Mouse (Mus musculus) left cerebral cortex, adult 9 months (tissue): ENCODE measurements around the gene Cnga1.

Source experiments
- DNase-seq, 2 experiments: peaks; one replicate each; pipeline ENCODE4 v3.0.0; 2022; ENCODE audit warnings: low spot score in 2 of 2

Cnga1 gene

GRCm38 (mm10) chr5:72644175-72644574 lies at the start of gene Cnga1:
Cnga1 (minus strand) TSS chr5:72644275.
- no peak for DNase-seq

DNA sequence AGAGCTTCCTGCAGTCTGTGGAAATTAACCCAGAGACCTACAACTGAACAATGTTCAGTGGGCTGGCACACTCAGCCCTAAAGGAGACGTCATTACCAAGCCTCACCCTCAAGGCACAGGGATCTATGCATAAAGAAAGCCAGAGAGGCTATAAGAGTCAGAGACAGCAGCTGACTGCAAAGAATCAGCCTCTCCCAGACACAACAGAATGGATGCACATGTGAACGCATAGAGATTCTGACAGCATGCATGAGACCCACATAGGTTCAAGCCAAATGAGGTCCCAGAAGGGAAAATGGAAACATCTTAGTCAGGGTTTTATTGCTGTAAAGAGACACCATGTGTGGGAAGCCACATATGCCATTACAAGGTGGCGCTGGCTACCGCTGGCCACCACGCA lies 46.4 kb upstream of the Cnga1 start:
- no peak for DNase-seq

- DNase-seq, result no peak
These were observed 45.5 kb upstream of the Cnga1 start for GRCm38 (mm10) chr5:72689556-72689955.

DNA sequence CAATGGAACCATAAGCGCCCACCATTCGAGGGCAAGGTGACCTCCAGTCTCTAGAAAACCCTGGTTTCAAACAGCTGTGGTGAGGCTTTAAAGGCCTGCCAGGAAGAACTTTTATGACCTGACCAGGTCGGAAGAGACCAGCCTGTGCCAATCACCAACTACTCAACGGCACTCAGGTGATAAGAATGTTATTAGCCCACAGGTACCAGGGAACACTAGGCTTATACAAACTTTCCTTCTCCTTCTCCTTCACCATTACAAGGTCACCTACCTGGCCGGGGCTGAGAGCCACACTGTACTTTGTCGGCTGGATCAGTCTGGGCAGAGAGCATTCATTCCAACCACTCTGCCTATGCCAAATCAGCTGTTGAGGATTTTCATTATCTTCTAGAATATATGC lies 37.4 kb upstream of the Cnga1 start:
- DNase-seq, result no peak

GRCm38 (mm10) chr5:72674994-72675542 lies 31.0 kb upstream of the Cnga1 start:
- no peak for DNase-seq

GRCm38 (mm10) chr5:72671017-72671699 lies 27.1 kb upstream of the Cnga1 start:
- no peak for DNase-seq

DNA sequence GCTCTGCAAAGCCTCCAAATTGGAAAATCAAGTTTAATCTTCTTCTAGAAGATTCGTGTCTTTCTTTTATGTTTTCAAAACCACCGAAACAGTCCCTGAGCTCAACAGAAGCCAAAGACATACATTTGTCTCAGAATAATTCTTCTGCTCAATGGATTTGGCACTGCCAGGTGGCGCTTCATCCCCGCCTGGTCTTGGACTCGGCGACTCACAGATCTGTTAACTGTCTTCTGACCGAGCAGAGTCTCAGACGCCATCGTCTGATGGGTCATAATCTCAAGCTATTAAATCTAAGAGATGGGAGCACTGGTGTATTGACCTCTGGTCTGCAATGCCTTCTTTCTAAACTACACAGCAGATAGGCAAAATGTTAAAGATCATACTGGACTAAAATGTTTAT lies 24.3 kb upstream of the Cnga1 start:
- no peak for DNase-seq

DNA sequence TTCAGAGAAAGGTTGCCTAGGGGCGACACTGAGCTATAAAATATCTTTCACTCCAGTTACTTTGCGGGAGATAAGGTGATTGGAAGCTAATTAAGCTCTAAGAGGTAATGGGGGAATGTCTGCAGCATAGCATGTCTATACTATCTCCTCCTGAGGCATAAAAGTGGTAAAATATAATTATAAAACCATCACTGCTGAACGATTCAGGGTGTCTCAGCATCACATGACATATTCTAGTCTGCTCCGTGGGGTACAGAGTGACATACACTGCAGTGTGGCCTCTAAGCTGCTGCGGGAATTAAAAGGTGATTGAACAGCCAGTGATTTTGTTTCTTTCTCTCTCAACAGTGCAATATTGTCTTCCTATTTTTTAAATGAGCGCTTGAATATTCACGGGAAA lies 22.4 kb upstream of the Cnga1 start:
- no peak for DNase-seq

- peak in 1 of 2 experiments; percentile 52 for DNase-seq
These were observed 21.2 kb upstream of the Cnga1 start for GRCm38 (mm10) chr5:72665281-72665680.

GRCm38 (mm10) chr5:72664854-72665253 lies 20.8 kb upstream of the Cnga1 start:
- DNase-seq, result no peak

DNA sequence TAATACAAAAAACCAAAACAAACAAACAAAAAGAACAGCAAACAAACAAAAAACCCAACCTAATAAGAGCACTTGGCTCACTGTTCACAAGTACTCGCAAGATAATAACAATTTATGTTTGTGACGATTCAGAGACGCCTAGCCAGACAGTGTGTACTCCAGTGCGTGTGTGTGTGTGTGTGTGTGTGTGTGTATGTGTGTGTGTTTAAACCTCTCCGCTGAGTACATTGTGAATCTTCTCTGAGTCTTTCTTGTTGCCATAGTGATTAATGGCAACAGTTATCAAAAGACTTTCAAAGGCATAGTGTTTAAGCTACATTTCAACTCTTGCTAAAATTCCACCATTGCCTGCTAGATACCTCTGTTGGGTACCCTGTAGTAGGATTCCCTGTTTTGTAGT lies 20.1 kb upstream of the Cnga1 start:
- no peak for DNase-seq

DNA sequence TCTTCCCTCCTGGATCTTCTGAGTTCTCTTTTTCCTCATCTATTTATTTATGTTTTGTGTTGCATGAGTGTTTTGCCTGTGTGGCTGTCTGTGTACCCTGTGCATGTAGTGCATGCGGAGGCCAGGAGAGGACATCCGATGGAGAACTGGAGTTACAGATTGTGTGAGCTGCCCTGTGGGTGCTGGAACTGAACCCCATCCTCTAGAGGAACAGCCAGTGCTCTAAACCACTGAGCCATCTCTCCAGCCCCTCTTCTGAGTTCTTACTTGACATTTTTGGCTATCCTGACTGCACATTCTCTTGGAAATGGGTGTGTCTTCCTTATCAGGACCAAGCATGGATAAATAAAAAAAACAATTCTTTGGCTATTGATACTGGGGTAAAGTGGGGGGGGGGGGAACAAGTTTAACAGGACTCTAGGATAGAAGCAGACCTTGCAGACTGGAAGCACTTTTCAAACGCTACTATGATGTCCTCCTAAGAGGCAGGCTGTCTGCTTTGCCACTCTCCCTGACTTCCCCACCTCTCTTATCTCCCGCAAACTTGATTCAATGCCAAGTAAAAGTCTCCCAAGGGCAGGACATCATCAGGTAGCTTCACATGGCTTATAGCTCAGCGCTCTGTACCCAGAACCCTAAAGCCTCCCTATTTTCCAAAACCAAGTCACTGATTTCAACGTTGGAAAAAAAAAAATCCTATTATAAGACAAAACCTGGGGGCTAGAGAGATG lies 17.1 kb upstream of the Cnga1 start:
- DNase-seq, result no peak

- DNase-seq, result no peak
These were observed 14.3 kb upstream of the Cnga1 start for GRCm38 (mm10) chr5:72658375-72658774.

DNA sequence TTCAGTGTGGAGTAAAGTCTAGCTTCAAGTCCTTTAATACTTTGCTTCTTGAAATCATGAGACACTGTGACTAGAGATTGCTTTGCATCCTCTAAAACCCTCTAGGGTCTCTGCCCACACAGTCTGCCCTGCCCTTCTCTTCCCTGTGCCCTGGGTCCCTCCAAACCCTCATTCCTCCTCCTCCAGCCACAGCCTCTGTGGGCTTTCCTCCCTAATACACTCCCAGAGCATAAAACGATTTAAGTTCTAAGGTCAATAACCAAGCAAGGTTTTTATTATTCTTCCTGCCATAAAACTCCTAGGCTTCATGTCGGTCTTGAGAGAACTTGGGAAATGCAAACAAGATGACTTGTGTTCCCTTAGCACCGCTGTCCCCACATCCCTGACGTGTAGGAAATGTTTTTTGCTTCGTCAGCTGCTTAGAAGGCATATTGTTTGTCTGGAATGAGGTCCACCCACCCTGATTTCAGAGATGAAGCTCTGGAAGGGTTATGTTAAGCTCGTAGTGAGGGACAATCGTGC lies 12.3 kb upstream of the Cnga1 start:
- DNase-seq, result no peak

DNA sequence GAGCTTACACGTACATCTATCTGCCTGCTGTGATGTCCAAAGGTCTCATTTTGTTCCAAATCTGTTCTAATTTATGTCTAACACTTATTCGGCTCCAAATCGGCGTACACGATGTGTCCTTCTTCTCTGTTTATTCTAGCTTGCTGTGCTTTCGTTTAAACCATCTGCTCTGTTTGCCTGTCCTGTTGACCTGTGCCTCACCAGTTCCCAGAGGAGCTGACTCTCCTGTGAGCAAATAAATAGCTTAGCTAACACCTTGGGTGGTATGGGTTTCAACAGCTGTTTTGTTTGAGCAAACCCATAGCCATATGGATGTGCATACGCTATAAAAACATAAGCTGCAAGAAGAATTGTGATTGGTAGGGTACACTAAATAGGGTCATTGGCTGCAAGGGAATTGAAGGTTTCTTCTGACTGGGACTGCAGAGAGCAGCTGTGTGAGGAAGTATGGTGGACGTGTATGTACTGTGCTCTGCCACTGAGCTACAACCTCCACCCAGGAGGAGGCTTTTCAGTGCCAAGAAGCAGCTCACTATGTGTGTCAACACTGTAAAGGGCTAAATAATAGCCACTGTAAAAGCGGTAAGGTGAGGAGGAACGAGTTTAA lies 9.1 kb upstream of the Cnga1 start:
- DNase-seq, result no peak

GRCm38 (mm10) chr5:72648987-72649735 lies 5.1 kb upstream of the Cnga1 start:
- no peak for DNase-seq

- DNase-seq, result no peak
These were observed 4.0 kb upstream of the Cnga1 start for GRCm38 (mm10) chr5:72647958-72648595.

DNA sequence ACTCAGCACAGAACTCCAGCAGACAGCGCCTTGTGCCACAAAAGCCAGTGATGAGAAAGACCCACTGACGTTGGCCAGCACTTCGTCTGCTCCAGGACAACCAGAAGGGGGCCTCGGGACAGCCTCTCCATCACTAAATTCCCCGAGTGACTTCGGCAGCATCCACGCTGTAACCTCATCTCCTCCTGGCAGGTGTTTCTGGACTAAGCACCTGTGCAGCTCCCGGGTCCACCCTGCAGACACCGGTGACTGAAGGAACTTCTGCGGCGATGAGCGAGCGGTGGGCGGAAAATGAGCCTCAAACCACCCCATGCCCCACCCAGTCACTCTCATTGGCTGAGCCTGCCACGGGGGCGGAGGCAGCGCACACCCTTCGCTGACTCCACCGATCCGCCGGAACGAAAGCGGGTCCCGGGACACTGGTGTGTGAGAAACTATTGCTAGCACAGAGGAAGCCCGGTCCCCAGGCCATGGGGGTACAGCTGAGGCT lies 3.4 kb upstream of the Cnga1 start, which contains the start of gene Nipal1:
Gene Nipal1 (plus strand): TSS at position 378 of the 490 bp plus-strand sequence.
- DNase-seq, result no peak

DNA sequence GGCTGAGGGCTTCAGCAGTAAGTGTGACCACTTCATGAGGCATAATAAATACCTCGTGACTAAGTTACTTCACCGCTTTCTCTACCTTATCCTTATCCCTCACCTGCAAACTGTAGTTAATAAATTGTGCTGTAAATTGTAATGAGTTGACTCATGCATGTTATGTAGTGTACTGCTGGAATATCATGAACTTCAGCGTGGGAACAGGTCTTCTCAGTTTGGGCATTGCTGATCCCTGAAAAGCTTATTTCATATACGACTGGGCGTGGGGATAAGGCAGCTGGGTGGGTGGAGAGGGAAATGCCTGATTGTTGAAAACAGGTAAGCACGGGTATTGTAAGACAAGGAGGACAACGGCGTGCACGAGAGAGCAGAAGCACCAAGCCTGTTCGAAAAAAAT lies 2.9 kb upstream of the Cnga1 start:
- no peak for DNase-seq

DNA sequence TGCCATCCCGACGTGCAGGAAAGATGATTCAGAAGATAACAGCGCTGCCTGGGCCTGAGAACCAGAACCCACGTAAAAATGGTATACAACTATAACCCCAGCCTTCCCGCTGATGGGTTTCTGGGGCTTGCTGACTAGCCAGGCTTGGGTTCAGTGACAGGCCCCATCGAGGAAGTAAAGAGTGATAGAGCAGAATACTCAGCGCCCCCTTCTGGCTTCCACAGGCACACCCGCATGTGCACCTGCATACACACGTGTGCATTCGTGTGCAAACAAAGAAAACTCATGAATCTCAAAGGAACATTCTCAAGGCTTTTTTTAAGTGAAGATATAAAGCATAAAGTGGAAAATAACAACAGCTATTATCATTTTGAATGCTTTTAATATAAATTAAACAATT lies 2.1 kb upstream of the Cnga1 start:
- no peak for DNase-seq

GRCm38 (mm10) chr5:72643655-72644054 lies 420 bp downstream of the Cnga1 start:
- no peak for DNase-seq
